Mouse (Mus musculus): ENCODE data around the gene Utrn.

Utrn gene

DNA sequence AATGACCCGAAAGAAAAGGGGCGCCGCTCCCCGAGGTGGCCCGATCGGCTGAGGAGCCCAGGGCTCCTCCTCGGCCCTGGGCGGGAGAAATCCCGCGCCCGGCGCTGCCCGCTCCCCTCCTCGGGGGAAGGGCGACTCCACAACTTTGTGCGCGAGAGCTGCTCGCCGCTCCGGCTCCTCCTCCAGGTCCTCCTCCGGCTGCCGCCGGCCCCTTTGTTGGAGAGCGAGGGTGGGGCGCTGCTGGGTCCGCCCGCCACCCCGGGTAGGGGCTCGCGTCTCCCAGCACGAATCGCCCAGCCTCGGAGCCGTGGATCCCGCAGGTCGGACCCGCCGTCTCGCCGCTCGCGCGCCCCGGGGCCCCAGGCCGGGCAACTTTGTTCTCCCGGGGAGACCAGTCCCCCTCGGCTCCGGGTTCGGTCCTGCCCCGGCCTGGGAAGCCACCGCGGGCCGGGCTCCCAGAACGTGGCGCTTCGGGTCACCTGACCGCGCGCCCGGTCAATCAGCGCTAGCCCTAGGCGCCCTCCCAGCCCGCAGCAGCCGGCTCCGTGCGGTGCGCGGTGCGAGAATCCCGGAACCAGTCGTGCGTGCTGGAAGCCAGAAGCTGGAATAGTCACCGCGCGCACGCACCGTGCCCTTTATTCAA lies at the start of gene Utrn:
Gene Utrn, minus strand, starts transcription at position 337 of the 643 bp plus-strand sequence.
- peak; percentile 65 for DNase-seq (ENCODE audit: low read depth, low spot score)

DNA sequence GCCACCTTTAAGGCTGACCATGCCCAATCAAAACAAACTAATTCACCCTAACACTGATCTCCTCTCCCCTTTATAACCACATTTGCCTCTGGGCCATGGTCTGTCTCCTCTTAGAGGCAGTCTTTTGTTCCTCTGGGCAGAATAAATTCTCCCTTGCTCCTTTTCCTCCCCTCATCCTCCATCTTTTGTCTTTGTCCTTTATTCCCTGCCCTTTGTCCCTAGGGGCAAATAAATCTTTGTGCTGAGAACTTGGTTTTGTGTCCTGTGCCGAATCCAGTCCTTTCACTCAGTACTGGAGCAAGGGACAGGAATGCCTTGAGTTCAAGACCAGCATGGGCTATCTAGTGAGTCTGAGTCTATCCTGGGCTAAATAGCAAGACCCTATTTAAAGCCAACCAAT lies 48.5 kb upstream of the Utrn start:
- no peak for DNase-seq (ENCODE audit: low read depth, low spot score)

DNA sequence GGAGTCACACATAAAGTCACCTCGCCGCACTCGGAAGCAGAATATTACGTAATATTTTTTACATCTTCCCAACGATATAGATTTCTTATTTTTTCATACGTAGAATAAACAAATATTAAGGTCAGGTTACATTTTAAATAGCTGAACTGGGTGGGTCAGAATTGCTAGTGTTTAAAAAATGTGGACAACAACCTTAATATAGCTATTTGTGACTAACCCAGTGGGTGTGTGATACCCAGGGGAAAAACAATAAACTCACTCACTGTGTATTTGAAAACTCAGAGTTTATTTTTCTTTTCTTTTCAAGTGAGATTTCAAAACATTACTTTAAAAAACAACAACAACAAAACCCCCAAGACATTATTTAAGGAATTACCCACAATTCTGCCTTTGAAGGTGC lies 47.2 kb upstream of the Utrn start:
- DNase-seq (ENCODE audit: low read depth, low spot score): no peak

DNA sequence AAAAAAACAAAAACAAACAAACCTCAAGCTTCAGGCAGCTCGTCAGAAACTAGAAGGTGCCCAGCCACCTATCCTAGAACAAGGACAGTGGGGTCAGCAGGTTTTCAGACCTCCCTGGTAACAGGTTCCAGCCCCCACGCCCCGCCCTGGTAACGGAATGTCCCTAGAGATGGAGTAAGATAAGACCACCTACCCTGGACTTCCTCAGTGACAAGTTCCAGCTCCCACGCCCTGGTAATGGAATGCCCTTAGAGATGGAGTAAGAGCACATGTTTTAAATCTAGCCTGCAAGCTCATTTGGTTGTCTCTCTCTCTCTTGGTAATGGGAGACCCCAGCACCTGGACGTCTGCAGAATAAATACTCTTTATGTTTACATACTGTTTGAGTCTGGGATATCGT lies 46.7 kb upstream of the Utrn start:
- DNase-seq (ENCODE audit: low read depth, low spot score): no peak

DNA sequence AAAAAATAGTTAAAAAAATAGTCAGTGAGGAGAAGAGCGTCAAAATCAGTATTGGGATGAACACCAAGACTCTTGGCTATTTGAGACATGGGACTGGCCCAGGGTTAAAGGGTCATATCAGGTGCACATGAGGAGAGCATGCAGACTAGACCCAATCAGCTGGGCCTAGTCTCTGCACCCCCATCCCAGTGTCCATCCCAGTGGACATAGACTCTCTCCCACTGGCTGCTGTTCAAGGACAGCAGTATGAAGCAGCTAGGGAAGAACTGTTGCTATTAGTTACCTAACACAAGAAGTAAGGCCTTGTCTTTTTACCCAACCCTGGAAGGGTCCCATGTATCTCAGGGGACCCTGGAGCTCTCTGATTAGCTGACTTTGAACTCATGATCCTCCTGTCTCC lies 45.0 kb upstream of the Utrn start:
- no peak for DNase-seq (ENCODE audit: low read depth, low spot score)

DNA sequence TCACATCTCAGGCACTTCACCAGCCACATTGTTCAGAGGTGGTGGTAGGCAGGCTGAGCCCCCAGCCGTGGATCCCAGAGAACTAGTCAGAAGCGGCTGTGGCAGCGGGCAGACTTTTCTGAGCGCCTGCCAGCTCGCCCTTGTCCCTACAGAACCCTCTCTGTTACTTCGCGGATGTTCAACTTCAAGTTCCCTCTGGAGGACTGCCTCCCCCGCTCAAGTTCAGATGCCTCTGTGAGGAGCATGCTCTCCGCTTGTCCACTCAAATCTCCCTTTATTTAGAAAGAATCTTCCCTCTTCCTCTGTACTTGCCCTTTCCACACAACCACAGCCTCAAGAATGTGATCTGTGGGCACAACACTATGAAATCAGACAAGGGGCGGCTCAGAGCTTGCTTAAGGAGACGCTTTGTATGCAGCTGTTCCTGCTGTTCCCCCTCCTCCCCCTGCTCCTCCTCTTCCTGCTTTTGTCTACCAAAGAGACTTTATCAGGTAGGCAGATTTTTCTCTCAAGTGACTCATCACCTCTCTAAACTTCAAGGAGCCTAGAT lies 42.9 kb upstream of the Utrn start:
- peak; percentile 43 for DNase-seq (ENCODE audit: low read depth, low spot score)

DNA sequence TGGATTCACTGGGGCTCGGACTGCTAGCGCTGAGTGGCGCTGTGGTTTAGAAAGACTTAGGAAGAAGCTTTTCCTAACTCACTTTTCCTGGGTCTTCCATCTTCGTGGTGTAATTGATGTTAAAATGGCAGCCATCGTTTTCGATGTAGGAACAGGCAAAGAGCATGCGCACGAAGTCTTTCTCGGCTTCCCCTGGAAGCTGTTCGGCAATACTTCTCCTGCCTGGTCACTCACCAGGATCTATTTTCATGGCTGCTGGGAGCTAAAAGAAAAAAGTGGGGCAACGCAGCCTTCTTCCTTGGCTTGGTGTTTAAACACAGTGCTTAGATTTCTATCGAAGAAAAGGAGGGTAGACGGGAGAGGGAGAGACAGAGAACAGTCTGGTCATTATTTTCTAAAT lies 42.3 kb upstream of the Utrn start:
- DNase-seq (ENCODE audit: low read depth, low spot score): no peak

DNA sequence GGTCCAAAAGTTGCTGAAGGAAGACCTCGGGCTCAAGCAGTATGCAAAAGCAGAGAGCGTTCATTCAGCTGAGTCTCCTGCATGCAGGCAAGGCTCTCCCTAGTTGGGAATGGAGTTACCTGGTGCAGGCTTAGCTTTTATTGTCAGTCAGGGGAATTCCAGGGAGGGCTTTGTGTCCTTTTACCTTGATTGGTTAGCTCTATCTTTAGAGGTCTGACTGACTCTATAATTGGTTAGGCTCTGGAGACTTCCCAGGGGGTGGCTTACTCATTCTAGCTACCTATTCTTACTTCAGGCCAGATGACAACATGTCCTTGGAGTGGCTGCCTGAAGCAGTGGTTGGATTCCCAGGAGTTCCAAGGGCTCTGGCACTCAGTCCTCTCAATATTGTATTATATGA lies 40.7 kb upstream of the Utrn start:
- no peak for DNase-seq (ENCODE audit: low read depth, low spot score)

DNA sequence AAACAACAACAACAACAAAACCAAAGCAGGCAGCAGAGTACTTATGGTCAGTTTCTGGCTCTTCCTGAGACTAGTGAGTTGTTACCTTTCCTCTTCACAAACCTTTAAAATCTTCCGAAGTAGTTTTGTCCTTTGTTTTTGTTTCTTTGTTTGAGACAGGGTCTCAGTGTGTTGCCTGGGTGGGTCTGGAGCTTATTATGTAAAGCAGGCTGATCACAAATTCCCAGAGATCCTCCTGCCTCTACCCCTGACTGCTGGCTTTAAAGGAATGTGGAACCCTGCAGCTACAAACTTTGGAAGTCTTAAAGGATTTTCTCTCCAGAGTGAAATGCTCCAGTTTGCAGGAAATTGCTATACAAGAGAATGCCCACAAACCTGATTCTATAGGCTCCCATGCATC lies 40.0 kb upstream of the Utrn start:
- no peak for DNase-seq (ENCODE audit: low read depth, low spot score)

DNA sequence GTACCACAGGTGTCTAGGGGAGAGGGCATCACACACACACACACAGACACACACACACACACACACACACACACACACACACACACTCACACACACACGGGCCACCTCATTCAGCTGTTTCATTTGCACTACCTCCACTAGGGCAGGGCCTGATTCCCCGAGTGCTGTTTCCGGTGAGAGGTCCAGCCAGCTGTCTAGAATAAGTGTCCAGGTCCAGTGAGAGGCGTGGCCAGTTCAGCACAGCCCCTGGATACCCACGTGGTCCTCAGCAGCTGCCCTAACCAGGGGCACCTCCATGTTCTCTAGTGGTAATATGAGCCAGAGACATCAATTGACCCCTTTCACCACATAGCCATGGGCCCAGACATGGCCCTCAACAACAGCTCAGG lies 35.0 kb upstream of the Utrn start:
- no peak for DNase-seq (ENCODE audit: low read depth, low spot score)

DNA sequence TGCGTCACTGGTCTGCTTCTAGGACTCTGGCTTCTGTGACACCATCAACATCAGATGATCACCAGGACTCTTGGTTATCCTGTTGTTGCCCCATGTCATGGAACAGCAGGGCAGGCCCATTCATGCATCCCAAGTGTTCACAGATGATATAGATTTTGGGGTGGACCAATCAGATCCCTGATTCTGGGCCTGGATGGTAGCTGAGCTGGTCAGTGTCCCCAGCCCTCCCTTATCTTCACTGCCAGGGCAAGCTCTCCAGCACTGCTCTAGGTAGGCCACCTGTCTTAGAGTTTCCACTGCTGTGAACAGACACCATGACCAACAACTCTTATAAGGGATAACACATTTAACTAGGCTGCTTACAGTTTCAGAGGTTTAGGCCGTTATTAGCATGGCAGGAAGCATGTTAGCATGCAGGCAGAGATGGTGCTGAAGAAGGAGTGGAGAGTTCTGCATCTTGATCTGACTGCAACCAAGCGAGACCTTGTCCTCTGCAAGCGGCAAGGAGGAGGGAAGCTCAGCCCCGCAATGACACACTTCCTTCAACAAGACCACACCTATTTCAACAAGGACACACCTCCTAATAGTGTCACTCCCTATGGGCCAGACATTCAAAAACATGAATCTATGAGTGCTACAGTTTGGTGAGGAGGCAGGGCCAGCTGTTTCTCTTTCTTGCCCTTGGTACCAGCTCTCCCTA lies 34.4 kb upstream of the Utrn start:
- peak; percentile 45 for DNase-seq (ENCODE audit: low read depth, low spot score)

DNA sequence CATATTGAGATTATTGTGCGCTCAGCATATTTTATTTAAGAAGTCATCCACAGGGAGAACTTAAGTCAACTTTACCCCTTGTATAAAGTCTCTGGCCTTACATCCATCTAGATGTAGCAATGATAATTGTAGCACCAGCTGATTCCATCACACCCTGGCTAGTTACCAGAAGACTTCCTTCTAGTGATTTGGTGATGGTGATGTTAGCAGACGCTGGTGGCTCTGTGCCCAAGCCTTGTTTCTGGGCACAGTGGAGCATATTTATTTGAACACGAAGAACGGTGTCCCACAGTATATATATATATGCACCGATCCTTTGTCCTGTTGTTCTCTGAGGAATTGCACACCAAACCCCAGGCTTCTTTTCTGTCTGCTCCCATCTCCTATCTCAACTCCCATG lies 30.7 kb upstream of the Utrn start:
- no peak for DNase-seq (ENCODE audit: low read depth, low spot score)

DNA sequence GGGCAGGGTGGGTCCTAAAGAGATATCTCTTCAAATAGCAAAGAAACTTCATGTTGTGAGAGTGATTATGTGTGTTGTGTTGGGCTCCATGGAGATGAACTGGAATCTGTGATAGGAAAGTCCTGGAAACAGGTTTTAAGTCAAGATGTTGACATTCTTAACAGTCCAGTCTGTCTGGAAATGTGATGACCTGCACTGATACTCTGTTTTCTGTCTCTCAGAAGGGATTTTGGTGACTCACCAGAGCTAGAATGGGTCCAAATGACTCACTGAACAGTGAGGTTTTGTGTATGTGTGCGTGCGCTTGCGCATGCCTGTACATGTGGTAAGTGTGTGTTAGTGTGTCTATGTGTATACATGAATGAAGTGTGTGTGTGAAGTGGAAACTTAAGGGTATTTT lies 24.2 kb upstream of the Utrn start:
- DNase-seq (ENCODE audit: low read depth, low spot score): no peak

DNA sequence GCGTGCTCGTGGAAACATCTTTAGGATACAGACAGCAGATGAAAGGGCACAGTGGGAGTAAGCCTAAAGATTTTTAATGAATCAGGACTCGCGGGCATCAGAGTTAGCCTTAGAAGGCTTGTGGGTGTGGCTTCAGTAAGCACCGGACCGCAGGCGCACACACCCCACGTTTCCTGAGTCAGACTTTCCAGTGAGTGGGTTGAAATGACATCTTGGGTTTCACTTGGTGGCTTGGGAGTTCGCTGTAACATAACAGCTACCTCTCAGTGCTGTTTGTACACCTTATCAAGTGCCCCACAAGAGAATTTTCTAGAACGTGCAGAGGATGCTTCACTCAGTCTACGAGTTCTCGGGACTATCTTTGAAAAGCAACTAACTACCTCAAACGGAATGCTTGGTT lies 19.2 kb upstream of the Utrn start:
- peak; percentile 89 for DNase-seq (ENCODE audit: low read depth, low spot score)

DNA sequence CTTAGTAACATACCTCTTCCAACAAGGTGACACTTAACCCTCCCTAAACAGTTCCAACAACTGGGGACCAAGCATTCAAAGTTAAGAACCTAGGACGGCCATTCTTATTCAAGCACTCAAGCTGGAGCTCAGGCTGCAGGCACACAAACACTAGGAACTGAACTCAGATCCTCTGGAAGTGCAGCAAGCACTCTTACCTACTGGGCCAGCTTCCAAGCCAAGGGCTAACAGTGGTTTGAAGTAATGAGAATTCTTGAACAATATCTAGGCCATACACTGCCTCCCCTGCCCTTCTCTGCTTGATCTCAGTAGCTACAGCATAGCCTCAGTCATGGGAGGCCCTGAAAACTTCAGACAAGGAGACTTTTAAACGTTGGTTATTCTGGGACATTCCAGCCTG lies 18.6 kb upstream of the Utrn start:
- no peak for DNase-seq (ENCODE audit: low read depth, low spot score)

DNA sequence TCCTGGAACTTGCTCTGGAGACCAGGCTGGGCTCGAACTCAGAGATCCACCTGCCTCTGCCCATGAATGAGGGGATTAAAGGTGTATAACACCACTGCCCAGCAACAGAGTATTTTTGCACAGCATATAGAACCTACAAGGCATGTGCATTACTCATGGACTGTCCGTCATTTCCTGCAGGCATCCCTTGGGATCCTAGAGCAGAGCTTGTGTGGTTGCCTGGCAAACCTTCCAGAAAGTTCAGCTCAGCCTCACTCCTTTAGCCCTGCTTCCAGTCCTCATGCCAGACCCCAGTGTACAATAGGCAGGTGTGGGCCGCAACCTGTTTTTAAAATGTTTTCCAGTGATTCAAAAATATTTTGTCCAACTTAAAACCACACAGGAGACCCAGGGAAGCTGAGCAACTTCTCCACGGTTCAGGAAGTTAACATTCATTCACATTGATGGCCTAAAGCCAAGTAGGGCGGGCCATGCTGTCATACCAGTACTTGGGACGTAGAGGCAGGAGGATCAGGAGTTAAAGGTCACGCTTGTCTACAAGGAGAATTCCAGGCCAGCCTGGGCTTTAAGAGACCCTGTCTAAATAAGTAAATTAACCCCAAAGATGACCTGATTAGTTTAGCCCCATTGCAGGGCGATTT lies 15.3 kb upstream of the Utrn start:
- DNase-seq (ENCODE audit: low read depth, low spot score): no peak

DNA sequence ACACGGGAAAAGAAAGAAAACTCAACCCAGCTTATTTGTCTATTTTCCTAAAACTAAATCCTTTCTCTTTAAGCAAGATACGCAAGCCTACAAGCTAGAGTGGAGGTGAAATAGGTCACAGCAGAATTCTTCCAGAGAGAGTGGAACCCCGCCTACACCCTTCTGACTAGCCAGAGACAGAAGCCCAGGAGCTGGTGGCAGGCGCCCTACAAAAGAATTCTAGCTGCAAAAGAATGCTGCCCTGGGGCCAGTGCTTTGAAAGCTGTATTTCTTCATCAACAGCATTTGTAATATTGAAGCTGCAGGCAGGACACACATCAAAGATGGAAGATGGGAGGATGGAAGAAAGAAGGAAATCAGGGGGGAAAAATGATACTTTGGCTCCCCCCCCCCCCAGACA lies 12.7 kb upstream of the Utrn start:
- DNase-seq (ENCODE audit: low read depth, low spot score): no peak

DNA sequence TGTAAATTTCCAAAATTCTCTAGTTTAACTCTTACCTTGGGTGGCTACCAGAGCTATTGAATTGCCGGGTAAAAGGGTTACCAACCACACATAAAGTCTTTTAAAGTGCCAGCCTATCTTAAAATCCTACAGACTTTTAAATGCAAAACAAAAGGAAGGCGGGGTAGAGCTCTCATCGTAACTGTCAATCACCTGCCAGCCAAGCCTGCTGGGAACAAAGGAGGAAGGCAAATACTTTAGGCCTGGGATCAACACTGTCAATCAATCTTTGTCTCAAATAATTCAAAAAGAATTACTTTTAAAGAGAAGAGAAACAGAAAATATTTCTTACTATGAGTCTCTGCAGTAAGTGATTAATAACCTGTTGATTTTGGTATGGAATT lies 10.1 kb upstream of the Utrn start:
- DNase-seq (ENCODE audit: low read depth, low spot score): no peak

DNA sequence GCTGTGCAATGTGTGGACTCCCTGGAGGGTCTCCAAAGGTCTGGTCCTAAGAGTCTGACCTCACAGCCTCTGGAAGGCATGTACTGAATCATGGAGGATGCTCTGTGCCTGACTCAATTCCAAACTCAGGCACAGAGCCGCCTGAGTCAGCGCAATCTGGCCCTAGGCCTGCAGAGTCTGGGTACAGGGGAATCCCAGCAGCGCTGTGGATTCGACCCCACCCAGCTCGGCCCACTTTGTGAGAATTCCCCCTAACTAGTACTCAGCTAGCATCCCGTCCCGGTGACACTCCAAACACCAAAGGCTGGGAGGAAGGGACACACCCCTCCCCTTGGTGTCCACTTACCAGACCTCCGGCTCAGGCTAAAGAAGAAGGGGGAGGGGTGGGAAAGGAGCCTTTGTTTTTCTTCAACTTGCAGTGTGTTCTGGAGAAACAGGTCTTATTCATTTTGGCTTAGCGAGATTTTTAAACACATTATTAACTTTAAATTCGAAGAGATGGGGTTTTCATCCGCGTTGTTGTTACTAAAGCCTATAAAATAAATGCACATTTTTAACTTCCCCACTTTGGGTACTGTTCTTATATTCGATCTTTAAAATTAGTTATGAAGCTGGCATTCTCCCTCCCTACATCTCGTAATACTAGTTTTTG lies 9.6 kb upstream of the Utrn start:
- DNase-seq (ENCODE audit: low read depth, low spot score): no peak

DNA sequence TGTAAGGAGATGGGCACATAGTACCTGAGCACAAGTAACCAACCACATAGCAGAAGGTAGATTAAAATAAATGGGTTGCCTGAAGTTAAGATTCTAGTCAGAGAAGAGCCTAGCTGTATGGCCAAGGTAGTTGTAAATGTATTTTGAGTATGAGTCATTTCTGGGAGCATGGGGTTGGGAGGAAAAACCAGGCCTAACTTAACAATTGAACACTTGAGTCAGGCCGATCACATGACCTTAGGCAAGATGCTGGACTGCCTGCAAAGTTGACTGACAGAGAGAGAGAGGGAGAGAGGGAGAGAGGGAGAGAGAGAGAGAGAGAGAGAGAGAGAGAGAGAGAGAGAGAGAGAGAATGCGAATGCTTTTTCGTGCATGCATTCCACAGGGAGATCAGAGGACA lies 7.3 kb upstream of the Utrn start:
- DNase-seq (ENCODE audit: low read depth, low spot score): no peak

DNA sequence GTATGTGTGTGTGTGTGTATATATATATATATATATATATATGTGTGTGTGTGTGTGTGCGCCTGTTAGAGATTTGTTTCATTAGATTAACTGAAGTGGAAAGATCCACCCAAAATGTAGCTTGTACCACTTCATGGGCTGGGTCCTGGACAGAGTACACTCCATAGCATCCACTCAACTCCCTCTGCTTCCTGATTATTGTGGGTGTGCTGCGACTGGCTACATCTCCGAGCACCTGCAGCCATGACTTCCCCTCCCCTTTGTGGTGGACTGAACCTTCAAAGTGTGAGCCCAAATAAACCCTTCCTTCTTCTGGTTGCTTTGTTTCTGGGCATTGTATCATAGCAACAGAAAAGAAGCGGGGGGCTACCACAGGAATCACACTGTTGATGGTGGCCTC lies 6.2 kb upstream of the Utrn start:
- no peak for DNase-seq (ENCODE audit: low read depth, low spot score)

DNA sequence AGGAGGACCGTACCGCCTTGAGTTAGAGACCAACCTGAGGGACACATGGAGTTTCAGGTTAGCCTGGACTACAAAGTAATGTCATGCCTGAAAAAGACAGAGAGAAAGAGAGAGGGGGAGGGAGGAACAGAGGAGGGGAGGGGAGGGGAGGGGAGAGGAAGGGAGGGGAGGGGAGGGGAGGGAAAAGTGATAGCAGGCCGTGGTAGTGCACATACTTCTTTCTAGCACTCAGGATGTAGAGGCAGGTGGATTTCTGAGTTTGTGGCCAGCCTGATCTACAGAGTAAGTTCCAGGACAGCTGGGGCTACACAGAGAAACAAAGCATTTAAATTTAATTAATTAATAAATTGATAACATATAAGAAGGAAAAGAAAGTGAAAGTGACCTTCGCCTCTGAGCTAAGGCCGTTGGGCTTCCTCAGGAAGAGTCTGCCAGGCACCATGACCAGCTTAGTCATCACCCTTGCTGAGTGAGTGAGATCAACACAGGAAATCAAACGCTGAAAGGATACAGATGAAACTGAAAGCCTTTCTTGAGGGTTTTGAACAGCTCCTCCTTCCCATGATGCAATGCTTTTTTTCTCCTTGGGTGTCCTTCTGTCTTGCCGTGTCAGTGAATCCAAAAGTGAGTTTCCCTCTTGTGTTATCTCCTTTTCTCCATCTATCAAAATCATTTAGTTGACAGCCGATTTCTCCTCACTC lies 5.6 kb upstream of the Utrn start:
- peak; percentile 87 for DNase-seq (ENCODE audit: low read depth, low spot score)
